Mouse (Mus musculus) forelimb bud, embryonic 11.5 days (tissue): Measurements from ENCODE around the gene Exog.

Source experiments
- DNase-seq: peaks from one replicate; pipeline ENCODE4 v3.0.0-alpha.2; 2012; ENCODE audit warnings: low read depth, low spot score

The Exog gene

GRCm38 (mm10) chr9:119504981-119505658 lies 60.4 kb downstream of the Exog start:
- no peak for DNase-seq

DNA sequence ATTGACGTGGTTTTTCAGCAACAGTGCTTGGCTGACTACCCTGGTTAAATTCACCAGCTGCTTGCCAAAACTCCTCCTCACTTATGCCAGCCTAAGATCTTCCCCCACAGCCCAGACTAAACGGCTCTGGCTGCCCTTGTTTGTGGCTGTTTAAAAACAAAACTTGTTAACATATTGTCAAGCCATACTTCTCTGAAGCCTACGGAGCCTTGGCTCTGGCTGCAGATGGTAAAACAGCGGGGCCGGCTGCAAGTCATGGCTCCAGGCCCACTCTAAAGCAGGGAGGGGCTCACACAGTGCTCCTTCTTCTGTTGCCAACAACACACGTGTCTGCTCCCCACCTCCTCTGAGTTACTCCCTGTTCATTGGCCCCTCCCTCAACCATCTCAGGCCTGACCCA lies 66.2 kb downstream of the Exog start:
- DNase-seq, result no peak

DNA sequence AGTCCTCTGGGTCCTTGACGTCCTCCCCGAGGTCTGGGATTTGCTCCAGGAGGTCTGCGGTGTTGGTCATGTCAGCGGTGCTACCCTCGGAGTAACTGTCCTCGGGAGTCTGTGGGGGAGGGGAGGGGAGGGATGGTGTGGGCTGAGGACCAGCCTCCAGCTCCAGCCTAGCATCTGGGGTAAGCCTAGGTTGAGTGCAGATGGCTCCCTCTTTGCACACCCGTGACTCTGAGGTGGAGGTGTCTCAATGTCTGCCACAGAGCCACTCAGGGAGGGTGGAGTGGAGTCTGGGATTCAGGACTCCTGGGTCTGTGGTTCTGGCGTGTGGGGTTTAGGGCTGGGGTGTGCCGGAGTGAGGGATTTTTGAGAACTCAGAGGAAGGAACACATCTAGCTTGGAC lies 68.2 kb downstream of the Exog start:
- no peak for DNase-seq

DNA sequence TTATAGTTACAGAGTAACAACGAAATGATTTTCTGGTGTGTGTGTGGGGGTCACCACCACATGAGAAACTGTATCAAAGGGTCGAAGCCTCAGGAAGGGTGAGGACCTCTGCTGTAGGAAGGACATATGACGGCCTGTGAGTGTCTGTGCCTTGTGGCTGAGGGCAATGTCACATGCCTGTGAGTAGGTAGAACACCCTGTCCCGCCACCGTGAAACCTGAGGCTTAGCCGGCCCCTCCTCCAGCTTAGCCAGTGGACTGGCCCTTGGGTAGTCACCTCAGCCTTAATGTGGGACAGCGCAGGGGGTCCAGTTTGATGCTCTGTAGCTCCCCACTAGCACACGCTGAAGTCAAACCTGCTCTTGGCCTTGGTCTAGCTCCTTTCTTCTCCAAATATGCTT lies 69.1 kb downstream of the Exog start:
- no peak for DNase-seq

GRCm38 (mm10) chr9:119514986-119515385 lies 70.2 kb downstream of the Exog start:
- no peak for DNase-seq
